Mouse (Mus musculus): ENCODE data around the gene Tpk1.
"Not testable (repeated sequence)": the region's sequence is repeated elsewhere in the genome, so short reads cannot be mapped to it uniquely, and the experiment has no call there.

Tpk1 gene

GRCm38 (mm10) chr6:43640621-43641020, 25.5 kb downstream of the Tpk1 start:
- DNase-seq (ENCODE audit: low spot score), result no peak

DNA sequence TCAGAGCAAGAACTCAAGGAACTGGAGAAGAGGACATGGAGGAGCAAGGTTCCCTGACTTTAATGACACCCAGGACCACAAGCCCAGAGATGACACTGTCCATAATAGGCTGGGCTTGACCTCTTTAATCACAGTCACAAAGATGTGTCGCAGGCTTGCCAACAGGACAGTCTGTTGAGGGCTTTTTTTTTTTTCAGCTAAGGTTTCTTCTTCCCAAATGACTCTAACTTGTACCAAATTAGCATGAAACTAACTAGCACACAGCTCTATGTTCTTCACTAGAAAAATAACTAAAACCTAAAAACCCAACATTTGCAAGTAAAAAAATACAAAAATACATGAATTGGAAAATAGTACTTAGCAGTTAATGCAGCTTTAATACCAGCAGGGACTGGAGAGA, 27.2 kb downstream of the Tpk1 start:
- DNase-seq (ENCODE audit: low spot score), result no peak

GRCm38 (mm10) chr6:43638119-43638518, 28.0 kb downstream of the Tpk1 start:
- DNase-seq (ENCODE audit: low spot score), result no peak

- no peak for DNase-seq (ENCODE audit: low spot score)
These were observed 29.0 kb downstream of the Tpk1 start for GRCm38 (mm10) chr6:43636980-43637638.

GRCm38 (mm10) chr6:43633308-43633963, 32.6 kb downstream of the Tpk1 start:
- DNase-seq (ENCODE audit: low spot score), result no peak

- no peak for DNase-seq (ENCODE audit: low spot score)
These were observed 33.2 kb downstream of the Tpk1 start for GRCm38 (mm10) chr6:43632871-43633270.

GRCm38 (mm10) chr6:43623448-43623847, 42.6 kb downstream of the Tpk1 start:
- not testable (repeated sequence) for DNase-seq (ENCODE audit: low spot score)

DNA sequence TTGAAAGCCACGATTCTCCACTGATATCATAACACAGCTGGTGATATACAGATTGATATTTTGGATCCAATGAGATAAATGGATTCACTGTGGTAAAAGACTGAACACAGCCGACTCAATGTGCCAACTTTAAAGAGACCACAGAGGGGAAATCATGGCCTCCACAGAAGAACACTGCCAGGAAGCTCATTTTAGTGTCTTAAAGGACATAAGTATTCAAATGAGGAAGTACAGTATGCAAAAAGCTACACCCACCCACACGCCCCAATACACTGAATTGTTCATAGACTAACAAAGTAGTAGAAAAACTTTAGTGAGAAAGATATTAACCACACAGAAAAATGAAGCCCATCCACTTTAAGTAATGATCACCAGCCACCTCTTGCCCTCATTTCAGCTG, 46.8 kb downstream of the Tpk1 start:
- DNase-seq (ENCODE audit: low spot score), result no peak

GRCm38 (mm10) chr6:43611770-43612169, 54.3 kb downstream of the Tpk1 start:
- no peak for DNase-seq (ENCODE audit: low spot score)

- DNase-seq (ENCODE audit: low spot score), result no peak
These were observed 75.1 kb downstream of the Tpk1 start for GRCm38 (mm10) chr6:43590841-43591541.

- DNase-seq (ENCODE audit: low spot score), result no peak
These were observed 80.8 kb downstream of the Tpk1 start for GRCm38 (mm10) chr6:43585274-43585673.

DNA sequence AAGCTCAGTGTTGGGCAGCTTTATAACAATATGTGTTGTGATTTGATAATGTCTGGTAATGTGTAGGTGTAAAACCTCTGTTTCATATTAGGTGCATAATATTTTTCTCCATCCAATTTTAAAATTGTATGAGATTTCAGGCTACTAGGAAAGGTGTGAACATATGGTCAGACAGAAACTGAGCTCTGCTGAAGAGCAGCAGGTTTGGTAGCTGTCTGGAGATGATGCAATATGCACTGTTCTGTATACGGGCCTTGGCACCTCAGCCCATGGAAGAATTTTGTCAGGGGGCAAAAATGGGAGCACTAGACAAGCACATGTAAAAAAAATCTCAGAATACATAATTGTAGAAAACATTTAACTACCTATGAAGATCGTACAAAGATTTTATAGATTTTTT, 84.3 kb downstream of the Tpk1 start:
- no peak for DNase-seq (ENCODE audit: low spot score)

DNA sequence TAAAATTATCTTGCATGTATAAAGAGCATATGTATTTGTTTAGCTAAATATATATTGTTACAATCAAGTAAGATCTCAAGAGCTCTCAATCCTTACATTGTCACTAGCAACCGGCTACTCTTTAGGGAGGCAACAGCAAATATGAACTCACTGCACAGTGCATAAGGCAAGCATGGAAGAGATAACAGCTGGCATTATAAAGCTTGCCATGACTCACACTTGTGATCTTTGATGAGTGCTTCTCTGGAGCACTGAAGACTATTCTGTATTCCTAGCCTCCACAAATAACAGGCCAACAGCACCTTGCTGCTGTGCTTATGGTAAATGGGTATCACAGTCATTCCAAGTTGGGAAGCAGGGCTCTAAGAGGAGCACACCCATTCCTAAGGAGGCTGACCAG, 98.2 kb downstream of the Tpk1 start:
- DNase-seq (ENCODE audit: low spot score), result no peak

GRCm38 (mm10) chr6:43562474-43562873, 103.6 kb downstream of the Tpk1 start:
- DNase-seq (ENCODE audit: low spot score), result no peak

- DNase-seq (ENCODE audit: low spot score), result no peak
These were observed 114.7 kb downstream of the Tpk1 start for GRCm38 (mm10) chr6:43551410-43551809.

DNA sequence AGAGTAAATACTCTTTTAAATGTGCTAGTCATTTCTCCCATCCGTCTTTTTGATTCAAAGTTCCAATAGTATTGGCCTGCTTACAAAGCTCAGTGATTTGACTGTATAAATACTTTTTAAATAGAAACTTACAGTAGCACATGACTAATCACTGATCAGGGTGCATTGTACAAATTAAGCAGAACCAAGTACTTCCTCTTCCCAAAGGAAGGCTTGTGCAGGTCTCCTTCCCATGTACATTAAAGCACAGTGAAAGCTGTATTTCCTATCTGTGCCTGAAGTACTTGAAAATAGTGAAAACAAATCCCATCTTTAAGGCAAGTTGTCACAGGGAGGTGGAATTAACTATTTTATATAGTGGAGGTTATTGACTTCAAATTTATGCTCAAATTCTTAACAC, 119.5 kb downstream of the Tpk1 start:
- no peak for DNase-seq (ENCODE audit: low spot score)

DNA sequence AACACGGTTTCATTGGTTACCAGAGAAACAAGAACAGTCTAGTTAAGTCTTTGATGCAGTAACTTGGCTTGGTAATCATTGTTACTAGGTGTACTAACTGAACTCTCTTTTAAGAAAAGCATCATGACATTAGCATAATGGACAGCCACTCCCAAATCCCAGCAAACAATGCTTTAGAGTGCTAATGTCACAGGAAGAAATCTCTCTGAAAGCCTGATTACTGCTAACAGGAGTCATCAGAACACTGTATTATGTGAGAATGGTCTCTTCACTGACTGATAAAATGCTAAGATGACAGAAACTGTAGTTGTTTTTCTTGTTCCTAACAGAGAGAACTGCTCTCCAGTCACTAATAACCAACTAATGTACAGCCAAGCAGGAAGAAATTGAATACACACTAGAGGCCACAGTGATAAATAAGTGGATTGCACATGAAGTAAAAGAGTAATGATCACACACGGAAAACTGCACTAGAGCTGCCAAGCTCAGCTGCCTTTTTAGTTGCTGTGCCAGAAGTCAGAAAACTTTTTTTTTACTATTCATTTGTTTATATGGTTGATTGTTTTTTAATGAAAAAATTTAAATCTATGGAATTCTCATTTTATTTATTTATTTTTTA, 128.7 kb downstream of the Tpk1 start:
- no peak for DNase-seq (ENCODE audit: low spot score)

GRCm38 (mm10) chr6:43535459-43535858, 130.6 kb downstream of the Tpk1 start:
- DNase-seq (ENCODE audit: low spot score), result no peak

DNA sequence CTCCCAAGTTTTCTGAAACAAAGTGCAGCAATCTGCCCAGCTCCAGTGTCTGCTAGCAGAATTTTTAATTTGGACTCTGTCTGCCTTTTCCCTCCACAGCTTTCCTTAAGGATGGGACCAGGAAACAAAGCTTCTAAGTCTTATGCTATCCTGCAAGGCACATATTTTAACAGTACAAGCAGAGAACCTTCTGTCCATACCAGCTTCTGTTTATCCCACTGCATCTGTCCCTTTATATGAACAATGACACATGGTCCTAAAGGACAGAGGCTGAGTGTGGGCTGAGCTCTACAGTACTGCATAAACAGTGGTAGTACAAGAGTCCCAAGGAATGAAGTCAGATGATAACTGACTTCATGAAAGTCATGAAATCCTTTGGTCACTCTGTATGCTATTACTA, 132.8 kb downstream of the Tpk1 start:
- no peak for DNase-seq (ENCODE audit: low spot score)

- DNase-seq (ENCODE audit: low spot score), result no peak
These were observed 133.3 kb downstream of the Tpk1 start for GRCm38 (mm10) chr6:43532822-43533221.

DNA sequence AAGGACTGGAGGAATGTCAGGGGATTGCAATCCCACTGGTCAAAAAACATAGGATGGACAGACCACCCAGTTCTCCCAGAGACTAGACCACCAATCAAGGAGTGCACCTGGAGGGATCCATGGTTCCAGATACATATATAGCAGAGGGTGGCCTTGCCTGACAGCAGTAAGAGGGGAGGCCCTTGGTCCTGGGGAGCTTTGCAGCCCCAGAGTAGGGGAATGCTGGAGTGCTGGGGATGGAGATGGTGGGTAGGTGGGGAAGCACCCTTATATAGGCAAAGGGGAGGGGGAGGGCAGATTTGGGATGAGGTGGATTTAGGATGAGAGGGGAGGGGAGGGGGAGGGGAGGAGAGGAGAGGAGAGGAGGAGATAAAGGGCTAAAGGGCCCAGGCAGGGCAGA, 134.1 kb downstream of the Tpk1 start:
- no peak for DNase-seq (ENCODE audit: low spot score)

DNA sequence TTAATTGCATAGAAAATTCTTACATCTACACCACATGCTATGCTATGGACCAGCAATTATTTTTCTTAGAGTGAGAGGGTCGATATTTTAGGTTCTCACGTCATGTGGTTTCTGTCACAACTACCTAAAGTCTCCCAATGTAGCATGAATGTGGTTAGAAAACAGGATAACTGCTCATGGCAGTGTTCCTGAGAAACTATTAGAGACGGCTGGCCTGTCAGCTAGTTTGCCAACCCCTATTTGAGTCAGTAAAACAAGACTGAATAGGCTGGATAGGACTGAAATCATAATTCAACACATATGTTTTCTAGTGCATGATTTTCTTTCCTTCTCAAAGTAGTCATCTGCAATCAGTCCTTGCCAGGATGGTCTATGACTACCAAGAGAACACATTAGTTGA, 137.1 kb downstream of the Tpk1 start:
- DNase-seq (ENCODE audit: low spot score), result no peak

- DNase-seq (ENCODE audit: low spot score), result no peak
These were observed 141.1 kb downstream of the Tpk1 start for GRCm38 (mm10) chr6:43525028-43525427.

All from urinary bladder, postnatal 14 days (tissue).